1 mouse cellular context compared by ENCODE assay signal in the genomic region with DNA sequence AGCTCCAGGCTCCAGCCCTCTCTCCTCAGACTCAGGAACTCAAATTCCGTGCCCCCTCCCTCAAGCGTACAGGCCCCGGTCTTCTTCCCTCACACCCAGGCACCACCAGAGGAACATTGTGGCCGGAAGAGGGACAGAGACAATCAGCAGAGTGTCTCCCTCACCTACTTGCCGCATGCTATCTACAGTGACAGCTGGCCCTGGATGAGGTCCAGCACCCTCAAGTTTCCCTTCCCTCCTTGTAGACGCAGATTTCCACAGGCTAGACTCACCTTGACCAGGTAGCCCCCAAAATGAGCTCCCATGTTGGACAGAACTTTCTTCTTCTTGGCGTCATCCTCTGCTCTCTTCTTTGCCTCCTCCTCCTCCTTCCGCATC.
TF ChIP-seq lines count a peak whose summit lies in the region.

No protein-coding gene starts in this region.

TF ChIP-seq in MEL, 35 proteins besides CTCF, POLR2A, EP300 and RAD21:
- TF ChIP-seq NRF1 (IDR thresholded peaks at IDR 0.05; ENCODE audit: insufficient read depth, low read depth, low read length, poor library complexity, severe bottlenecking): no peak
- TF ChIP-seq TAL1 (IDR thresholded peaks at IDR 0.05; ENCODE audit: low read length): peak; percentile 90
- peak; percentile 60; the same call in 1 of the 2 replicates for TF ChIP-seq RCOR1 (IDR thresholded peaks at IDR 0.05; ENCODE audit: low read depth, low read length)
- peak; percentile 86 for TF ChIP-seq TCF12 (IDR thresholded peaks at IDR 0.05; ENCODE audit: low read depth, low read length)
- TF ChIP-seq MAX (IDR thresholded peaks at IDR 0.05; ENCODE audit: low read length): peak; percentile 51; the same call in 1 of the 2 replicates
- TF ChIP-seq ZMIZ1 (IDR thresholded peaks at IDR 0.05; ENCODE audit: low read depth, low read length): 0 out of 2 replicates have a peak, but pooled peaks have one; percentile 27
- TF ChIP-seq SIN3A (IDR thresholded peaks at IDR 0.05; ENCODE audit: low read length): peak; percentile 47; the same call in 1 of the 2 replicates
- peak; percentile 76 for TF ChIP-seq GATA1 (IDR thresholded peaks at IDR 0.05; ENCODE audit: low read depth, low read length)
- TF ChIP-seq USF2 (IDR thresholded peaks at IDR 0.05; ENCODE audit: borderline replicate concordance in 1 of 2, insufficient read depth in 1 of 2, low read depth in 1 of 2, low read length in 2 of 2): no peak
- TF ChIP-seq E2F4 (IDR thresholded peaks at IDR 0.05; ENCODE audit: borderline replicate concordance, low read depth, low read length): no peak
- peak; percentile 90 for TF ChIP-seq ETS1 (IDR thresholded peaks at IDR 0.05; ENCODE audit: low read depth, low read length)
TF ChIP-seq in MEL: peak in this region for 8.
